Mouse (Mus musculus) kidney, postnatal 4 days (tissue): ENCODE data around the gene Sync.

Experiments used
- DNase-seq, 2 experiments: peaks; one replicate each; pipeline ENCODE4 v3.0.0; 2021; ENCODE audit warnings: mixed read lengths in 2 of 2

Gene Sync

GRCm38 (mm10) chr4:129263225-129264021, 24.0 kb upstream of the Sync start:
- DNase-seq, result peak; percentile 69 to 79

DNA sequence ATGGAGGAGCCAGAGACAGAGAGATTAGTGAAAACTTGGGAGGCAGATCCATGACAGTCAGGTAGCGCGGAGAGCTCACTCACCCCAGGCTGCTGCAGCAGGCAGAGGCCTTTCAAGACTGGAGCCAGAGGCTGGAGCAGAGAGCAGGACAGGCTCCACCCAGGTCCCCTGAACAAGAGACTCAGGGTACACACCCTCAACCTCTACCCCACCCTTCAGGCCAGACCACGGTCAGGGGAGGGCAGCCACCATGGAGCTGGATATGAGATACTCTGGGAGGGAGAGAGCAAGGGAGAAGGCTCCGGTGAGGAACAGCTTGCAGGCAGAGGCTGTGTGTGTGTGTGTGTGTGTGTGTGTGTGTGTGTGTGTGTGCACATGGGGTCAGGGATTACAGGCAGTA, 21.2 kb upstream of the Sync start:
- no peak for DNase-seq

- no peak for DNase-seq
Measured at GRCm38 (mm10) chr4:129266821-129267220, 20.6 kb upstream of the Sync start.

DNA sequence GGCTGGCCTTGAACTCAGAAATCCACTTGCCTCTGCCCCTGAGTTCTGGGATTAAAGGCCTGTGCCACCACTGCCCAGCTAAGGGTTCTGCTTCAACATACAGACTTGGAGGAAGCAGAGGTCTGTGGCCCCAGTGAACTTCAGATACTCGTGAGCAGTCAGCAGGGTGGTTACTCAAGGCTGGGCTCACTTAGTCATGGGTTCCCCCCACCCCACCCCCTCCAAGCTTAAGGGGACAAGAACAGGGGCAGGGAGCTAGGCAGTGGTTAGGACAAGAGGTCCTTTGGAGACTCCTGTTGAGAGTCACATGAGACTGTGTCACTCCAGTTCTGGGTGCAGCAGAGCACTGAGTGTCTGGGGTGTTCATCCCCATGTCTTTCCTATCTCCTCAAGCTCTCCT, 18.7 kb upstream of the Sync start:
- DNase-seq, result no peak

DNA sequence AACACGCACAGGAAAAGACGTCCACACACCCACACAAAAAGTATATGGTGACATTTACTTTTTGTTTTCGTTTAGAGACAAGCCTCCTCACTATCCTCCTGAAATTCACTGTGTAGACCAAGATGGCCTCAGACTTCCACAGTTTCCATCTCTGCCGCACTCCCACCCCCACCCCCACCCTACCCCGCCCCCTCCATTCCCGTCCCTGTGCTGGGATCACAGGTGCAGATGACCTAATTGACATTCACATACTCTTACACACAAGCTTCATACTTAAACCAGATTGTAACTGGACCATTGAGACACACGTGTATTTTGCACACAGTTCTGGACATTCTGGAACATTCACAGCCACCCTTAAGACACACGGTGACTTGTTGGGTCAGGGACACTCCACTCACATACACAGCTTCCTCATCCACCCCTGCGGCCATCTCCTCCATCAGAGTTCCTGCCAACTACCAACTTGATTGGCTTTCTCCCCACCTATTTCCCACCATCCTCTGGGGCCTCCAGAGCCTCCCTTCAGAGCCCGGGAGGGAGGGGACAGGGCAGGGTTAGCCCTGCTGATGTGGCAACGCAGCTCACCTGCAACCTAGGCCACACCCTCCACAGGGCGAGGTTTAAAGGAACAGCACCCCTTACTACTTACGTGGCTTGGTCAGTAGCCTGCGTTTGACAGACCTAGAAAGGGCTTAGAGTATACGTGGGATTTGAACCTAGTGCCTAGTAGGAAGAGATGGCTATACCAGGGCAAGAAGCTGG, 15.2 kb upstream of the Sync start:
- DNase-seq, result peak; percentile 55 to 79

GRCm38 (mm10) chr4:129272756-129273046, 14.7 kb upstream of the Sync start:
- peak; percentile 74 to 83 for DNase-seq

- DNase-seq, result peak; percentile 99
Measured at GRCm38 (mm10) chr4:129276453-129276865, 11.0 kb upstream of the Sync start.

- no peak for DNase-seq
Measured at GRCm38 (mm10) chr4:129282786-129283185, 4.6 kb upstream of the Sync start.

GRCm38 (mm10) chr4:129283226-129283625, 4.2 kb upstream of the Sync start:
- no peak for DNase-seq

DNA sequence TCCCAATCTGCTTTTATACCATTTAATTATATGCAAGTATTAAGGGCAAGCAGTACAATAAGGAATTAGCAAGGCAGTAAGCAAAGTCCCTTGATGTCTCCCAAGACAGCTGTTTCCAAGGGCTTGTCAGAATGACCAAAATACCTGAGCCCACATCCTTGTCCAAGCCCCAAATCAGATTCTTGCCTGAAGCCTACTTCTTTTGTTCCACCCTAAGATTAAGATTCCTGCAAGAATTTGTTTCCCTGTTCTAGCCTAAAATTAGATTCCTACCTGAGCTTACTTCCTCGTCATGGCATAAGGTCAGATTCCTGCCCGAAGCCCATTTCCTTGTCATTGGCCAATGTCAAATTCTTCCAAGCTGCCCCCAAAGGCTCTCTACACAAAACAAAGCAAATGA, 2.7 kb upstream of the Sync start:
- no peak for DNase-seq

DNA sequence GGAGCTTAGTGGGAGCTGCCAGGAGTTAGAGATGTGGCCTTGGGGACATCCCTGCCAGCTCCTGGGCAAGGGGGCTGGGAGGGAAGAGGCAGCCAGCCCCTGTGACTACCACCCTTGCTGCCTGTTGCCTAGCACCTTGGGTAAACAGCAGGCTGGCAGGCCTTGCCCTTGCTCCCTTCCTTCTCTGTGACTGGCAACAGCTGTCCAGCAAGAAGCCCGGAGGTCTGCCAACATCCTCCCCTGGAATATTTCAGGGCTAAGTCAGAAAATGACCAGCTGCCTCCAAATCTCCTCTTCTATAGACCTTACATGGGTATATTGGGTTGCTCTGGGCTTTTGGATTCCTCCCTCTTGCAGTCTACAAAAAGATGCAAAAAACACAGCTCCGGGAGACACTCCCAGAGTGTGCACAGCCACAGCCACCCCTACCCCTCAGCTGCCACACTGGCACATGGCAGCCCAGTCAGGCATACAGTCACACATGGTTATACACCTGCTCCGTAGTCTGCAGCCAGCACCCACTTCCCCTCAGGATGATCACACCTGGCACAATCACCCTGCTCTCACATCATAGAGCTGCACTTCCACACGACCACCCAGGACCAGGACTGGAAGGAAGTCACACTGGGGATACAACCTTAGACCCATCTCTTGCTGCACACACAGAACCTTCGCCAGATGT, 1.3 kb upstream of the Sync start:
- DNase-seq, result peak in 1 of 2 experiments; percentile 28

DNA sequence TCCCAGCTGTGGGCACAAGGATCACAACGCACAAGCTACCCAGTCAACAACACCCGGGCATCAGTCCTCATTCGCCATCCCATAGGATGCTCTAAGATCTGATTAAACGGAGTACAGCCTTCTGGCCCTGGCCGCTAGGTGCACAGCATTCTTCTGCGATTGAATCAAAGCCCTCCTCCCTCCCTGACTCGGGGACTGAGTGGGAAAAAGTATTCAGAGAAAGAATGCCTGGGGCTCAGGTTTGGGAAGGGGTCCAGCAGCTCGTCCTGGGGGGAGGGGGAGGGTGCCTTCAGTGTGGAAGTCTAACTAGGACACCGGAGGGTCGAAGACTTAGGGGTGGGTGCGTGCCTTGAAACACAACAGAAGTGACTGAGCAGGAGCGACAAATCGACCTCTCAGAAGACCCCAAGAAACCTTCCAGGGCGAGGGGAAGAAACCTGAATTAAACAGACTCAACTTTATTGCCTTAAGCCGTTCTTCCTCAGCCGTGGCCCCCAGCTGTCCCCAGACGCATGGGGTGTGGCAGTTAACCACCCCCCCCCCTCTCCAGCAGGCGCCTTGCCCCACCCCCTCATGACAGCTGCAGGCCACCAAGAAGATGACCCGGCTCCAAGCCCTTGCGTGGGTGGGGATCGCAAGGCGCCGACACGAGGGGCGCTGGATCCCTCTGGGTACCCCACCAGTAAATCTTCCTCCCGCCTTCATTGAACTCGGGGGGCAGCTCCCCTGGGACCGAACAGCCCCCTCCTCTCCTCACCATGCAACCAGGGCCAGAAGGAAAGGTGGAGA, 540 bp upstream of the Sync start:
- peak; percentile 38 to 61 for DNase-seq

- peak; percentile 31 to 51 for DNase-seq
Measured at GRCm38 (mm10) chr4:129288067-129288466, 650 bp downstream of the Sync start.

- no peak for DNase-seq
Measured at GRCm38 (mm10) chr4:129289671-129290070, 2.3 kb downstream of the Sync start.

DNA sequence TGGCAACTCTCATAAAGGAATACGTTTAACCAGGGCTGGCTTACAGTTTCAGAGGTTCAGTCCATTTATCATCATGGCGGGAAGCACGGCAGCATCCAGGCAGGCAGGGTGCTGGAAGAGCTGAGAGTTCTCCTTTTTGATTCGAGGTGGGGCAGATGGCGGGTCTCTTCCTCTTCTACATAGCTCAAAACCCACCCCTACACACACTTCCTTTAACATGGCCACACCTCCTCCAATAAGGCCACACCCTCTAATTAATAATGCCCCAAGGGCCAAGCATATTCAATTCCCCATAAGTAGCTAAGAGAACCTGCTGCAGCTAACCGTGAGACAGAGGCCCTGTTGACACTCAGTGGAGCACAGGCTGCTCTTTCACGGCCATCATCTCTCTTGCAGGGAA, 5.4 kb downstream of the Sync start:
- no peak for DNase-seq

GRCm38 (mm10) chr4:129293702-129294101, 6.3 kb downstream of the Sync start:
- DNase-seq, result peak in 1 of 2 experiments; percentile 29

- DNase-seq, result no peak
Measured at GRCm38 (mm10) chr4:129295188-129295587, 7.8 kb downstream of the Sync start.

- no peak for DNase-seq
Measured at GRCm38 (mm10) chr4:129296066-129296465, 8.6 kb downstream of the Sync start.

GRCm38 (mm10) chr4:129297724-129298123, 10.3 kb downstream of the Sync start:
- DNase-seq, result no peak

- no peak for DNase-seq
Measured at GRCm38 (mm10) chr4:129299121-129299520, 11.7 kb downstream of the Sync start.

- DNase-seq, result no peak
Measured at GRCm38 (mm10) chr4:129303401-129303800, 16.0 kb downstream of the Sync start.

DNA sequence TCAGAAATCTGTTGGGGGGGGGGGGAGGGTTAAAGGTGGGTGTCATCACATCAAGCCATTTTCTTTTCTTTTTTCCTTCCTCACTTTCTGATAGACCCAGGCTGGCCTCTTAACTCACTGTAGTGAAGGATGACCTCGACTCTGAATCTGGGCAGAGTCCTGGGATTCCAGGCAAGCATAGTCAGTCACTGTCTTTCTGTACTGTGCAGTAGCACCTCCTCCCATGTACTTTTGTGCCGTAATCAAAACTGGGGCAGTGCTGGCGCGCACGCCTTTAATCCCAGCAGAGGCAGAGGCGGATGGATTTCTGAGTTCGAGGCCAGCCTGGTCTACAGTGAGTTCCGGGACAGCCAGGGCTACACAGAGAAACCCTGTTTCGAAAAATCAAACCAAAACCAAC, 16.4 kb downstream of the Sync start:
- peak in 1 of 2 experiments; percentile 15 for DNase-seq

DNA sequence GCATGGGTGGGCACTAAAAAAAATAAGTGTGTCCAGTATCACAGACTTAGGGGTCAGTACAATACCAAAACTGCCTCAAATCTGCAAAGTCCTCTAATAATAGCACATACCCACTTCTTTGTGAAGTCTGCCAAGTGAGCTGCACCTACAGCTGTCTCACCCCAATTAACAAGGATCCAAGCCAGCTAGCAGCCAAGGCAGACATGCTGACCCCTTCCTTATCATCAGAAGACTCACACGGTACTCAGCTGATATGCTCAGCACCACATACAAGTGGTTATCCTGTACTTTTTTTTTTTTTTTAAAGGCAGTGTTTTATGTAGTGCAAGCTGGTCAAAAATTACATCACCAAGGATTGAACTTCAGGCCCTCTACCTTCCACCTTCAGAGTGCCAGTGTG, 16.9 kb downstream of the Sync start:
- no peak for DNase-seq
